Mouse (Mus musculus) heart, embryonic 14.5 days (tissue): ENCODE data around the gene Krt86. TPM values are rescaled to one million over a fixed set of nuclear protein-coding genes. Genes with fewer than 3 reads are reported as not detected.

Source experiments
- ATAC-seq: fragments of 200-750 bp; cut with Nextera tagmentation; 2 replicates; pipeline ENCODE4 v1.8.0; 2017; ENCODE audit warnings: low read depth, moderate TSS enrichment; ENCODE audit not compliant: insufficient number of reproducible peaks, insufficient read depth, low FRiP score
- H3K27ac ChIP-seq, 2 experiments: fragments of 200-500 bp in 1 of 2; fragments of 300-500 bp in 1 of 2; sonication (generic) in 1 of 2; replicated peaks in 1 of 2; 2 replicates each; pipeline ENCODE4 v1.5.1; 2012 to 2014; ENCODE audit warnings: low read depth in 2 of 2, low read length in 2 of 2, control low read depth in 1 of 2, mild to moderate bottlenecking in 1 of 2, mixed read lengths in 1 of 2; ENCODE audit not compliant: control insufficient read depth in 1 of 2, insufficient read depth in 1 of 2
- H3K27me3 ChIP-seq: fragments of 300-500 bp; sonication (generic); 2 replicates; pipeline ENCODE4 v1.6.1; 2014; ENCODE audit warnings: mild to moderate bottlenecking, low read length, control low read depth; ENCODE audit not compliant: control insufficient read depth, insufficient read depth
- H3K36me3 ChIP-seq: fragments of 300-500 bp; sonication (generic); 2 replicates; pipeline ENCODE4 v1.6.1; 2014; ENCODE audit warnings: mild to moderate bottlenecking, control low read depth, low read length, mixed read lengths; ENCODE audit not compliant: control insufficient read depth, insufficient read depth
- H3K4me1 ChIP-seq, 2 experiments: fragments of 200-500 bp in 1 of 2; fragments of 300-500 bp in 1 of 2; sonication (generic) in 1 of 2; 2 replicates each; pipeline ENCODE4 v1.6.1; 2012 to 2014; ENCODE audit warnings: low read length in 2 of 2, control low read depth in 1 of 2, mixed read lengths in 1 of 2; ENCODE audit not compliant: control insufficient read depth in 2 of 2, insufficient read depth in 2 of 2
- H3K4me2 ChIP-seq: fragments of 300-500 bp; sonication (generic); 2 replicates; pipeline ENCODE4 v1.6.1; 2014; ENCODE audit warnings: mild to moderate bottlenecking, low read length
- H3K4me3 ChIP-seq, 2 experiments: fragments of 200-500 bp in 1 of 2; fragments of 300-500 bp in 1 of 2; sonication (generic) in 1 of 2; 2 replicates each; pipeline ENCODE4 v1.5.1; 2012 to 2014; ENCODE audit warnings: low read length in 2 of 2, mild to moderate bottlenecking in 2 of 2, control low read depth in 1 of 2, low read depth in 1 of 2, moderate library complexity in 1 of 2; ENCODE audit not compliant: control insufficient read depth in 1 of 2, insufficient read depth in 1 of 2
- H3K9ac ChIP-seq: fragments of 300-500 bp; sonication (generic); 2 replicates; pipeline ENCODE4 v1.6.1; 2014; ENCODE audit warnings: mild to moderate bottlenecking, low read length
- H3K9me3 ChIP-seq: fragments of 300-500 bp; sonication (generic); 2 replicates; pipeline ENCODE4 v1.6.1; 2016; ENCODE audit warnings: low read length, control low read depth; ENCODE audit not compliant: control insufficient read depth
- WGBS: fragments of 180-500 bp; shearing (Covaris S2); extraction: QIAGEN DNeasy Blood & Tissue Kit; methylation state at CpG from one replicate; pipeline ENCODE4 v1.1.7; 2014; 5-methylcytosine and 5-hydroxymethylcytosine counted together
- polyA plus RNA-seq: library from polyadenylated mRNA; unstranded; fragments of >200 nt; fragmentation: Nextera tagmentation; extraction: Ambion mirVana; gene quantifications from 2 replicates; pipeline ENCODE4 v1.2.1, GENCODE M21; 2014

Gene Krt86
- polyA plus RNA-seq, 1 experiment from 2014 or later = not detected

DNA sequence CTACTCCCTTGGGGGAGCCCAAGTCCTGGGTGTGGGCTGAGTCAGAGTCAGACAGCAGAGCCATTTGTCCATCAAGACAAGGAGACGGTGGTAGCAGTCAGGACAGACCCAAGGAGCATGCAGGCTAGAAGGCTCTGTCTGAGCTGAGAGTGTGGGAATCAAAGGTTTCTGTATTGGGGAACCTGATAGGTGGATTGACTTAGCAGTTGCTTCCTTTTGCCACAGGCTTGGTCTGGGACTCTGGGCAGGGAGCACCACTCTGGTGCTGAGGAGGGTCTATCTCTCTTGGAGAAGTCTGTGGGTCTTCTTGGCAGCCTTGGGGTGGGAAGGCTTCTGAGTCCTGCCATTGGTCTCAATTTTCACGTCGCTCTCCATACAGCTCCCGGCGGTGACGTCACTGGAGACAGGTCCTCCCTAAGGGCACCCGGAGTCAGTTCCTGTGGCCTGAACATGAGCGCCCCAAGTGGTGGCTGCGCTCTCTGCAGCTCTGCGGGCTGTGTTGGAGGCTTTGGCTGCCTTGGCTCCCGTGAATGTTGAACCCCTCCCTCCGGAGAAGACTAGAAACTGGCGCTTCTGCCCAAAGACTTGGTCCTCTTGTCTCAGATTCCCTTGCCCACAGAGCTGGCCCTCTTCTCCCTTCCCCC is 20.1 kb upstream of the Krt86 start:
- no peaks in the 10 kb centered on the region; a peak in 1 of 4 replicates for H3K4me1 ChIP-seq
- H3K36me3 ChIP-seq = no peaks in the 10 kb centered on the region
- no peaks in the 10 kb centered on the region for H3K27me3 ChIP-seq
- no peak overlapping the region for H3K4me3 ChIP-seq
- WGBS = 5% methylated on average over 13 of the region's 13 CpGs
- no peak for ATAC-seq
- H3K4me2 ChIP-seq = peak overlapping the region; percentile 38; the same call in 1 of the 2 replicates
- no peak overlapping the region for H3K27ac ChIP-seq
- H3K9ac ChIP-seq = no peak overlapping the region
- peaks cover 9% of the 10 kb centered on the region; the same call in 1 of the 2 replicates for H3K9me3 ChIP-seq

DNA sequence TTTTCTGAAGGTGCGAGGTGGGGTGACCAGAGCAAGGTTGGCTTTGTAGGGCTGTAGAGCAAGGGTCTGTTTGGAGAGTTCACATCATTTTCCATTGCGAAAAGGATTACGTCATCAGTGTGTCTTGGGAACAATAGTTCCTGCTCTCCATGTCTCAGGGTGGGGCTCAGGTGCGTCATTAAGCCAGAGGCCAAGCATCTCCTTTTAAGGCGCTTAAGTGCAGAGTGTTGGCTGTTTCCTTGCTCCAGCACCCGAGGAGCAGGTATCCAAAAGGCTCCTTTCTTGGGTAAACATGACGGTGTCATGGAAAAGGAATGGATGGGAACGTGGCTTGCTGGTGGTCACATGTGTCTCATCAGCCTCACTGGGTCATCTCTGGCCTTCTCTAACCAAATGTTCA is 18.5 kb upstream of the Krt86 start:
- H3K9me3 ChIP-seq = peaks cover 9% of the 10 kb centered on the region; the same call in 1 of the 2 replicates
- no peak overlapping the region for H3K27ac ChIP-seq
- ATAC-seq = no peak
- H3K4me3 ChIP-seq = no peak overlapping the region
- H3K4me1 ChIP-seq = no peaks in the 10 kb centered on the region; a peak in 1 of 4 replicates
- H3K4me2 ChIP-seq = no peak overlapping the region
- 81% methylated on average over 8 of the region's 8 CpGs for WGBS
- no peaks in the 10 kb centered on the region for H3K36me3 ChIP-seq
- H3K27me3 ChIP-seq = 0 out of 2 replicates have a peak, but pooled peaks cover 3% of the 10 kb centered on the region
- no peak overlapping the region for H3K9ac ChIP-seq

DNA sequence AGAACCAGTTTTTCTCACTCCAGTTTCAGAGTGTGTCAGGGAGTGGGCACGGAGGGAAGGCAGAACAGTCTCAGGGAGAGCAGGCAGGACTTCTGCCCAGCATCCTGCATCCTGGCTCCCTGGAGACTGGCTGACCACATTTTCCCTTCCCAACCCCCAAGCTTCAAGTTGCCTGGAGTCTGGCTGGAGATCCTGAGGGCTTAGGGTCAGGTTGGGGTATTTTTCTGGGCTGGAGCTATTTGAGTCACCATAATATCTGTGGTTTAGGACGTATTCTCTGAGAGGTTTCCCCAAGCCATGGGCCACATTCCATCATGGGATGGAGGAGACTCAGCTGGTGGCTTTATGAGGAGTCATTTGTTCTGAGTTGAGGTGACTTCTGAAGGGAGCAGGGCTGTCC is 18.0 kb upstream of the Krt86 start:
- 81% methylated on average over 2 of the region's 2 CpGs for WGBS
- no peak for ATAC-seq

DNA sequence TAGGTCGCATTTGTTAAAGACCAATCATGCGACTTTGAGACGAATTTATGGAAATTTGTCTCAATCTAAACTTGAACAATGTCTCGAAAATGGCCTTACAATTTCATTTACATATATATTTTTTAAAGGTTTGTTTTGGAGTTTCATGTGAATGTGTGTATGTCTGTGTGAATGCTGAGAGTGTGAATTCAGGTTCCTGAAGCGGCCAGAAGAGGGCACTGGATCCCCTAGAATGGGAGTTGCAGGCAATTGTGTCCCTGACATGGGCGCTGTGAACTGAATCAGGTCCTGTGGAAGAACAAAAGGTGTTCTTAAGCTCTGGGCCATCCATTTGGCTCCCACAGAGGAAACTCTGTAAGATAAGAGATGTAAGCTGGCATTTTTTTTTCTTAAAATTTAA is 17.4 kb upstream of the Krt86 start:
- Histone ChIP-seq H3K9me3 (peaks cover 9% of the 10 kb centered on the region; the same call in 1 of the 2 replicates), H3K27me3 (0 out of 2 replicates have a peak, but pooled peaks cover 3% of the 10 kb centered on the region), H3K4me1 (no peaks in the 10 kb centered on the region; a peak in 1 of 4 replicates), H3K4me2 (no peak overlapping the region), H3K9ac (no peak overlapping the region), H3K4me3 (no peak overlapping the region), H3K27ac (no peak overlapping the region), H3K36me3 (no peaks in the 10 kb centered on the region)
- ATAC-seq = no peak
- 84% methylated on average over 6 of the region's 6 CpGs for WGBS

More for the DNA sequence above, 18.0 kb upstream of the Krt86 start:
- H3K4me3 ChIP-seq = no peak overlapping the region
- no peaks in the 10 kb centered on the region for H3K36me3 ChIP-seq
- H3K27ac ChIP-seq = no peak overlapping the region
- no peaks in the 10 kb centered on the region; a peak in 1 of 4 replicates for H3K4me1 ChIP-seq
- H3K27me3 ChIP-seq = 0 out of 2 replicates have a peak, but pooled peaks cover 3% of the 10 kb centered on the region
- peaks cover 9% of the 10 kb centered on the region; the same call in 1 of the 2 replicates for H3K9me3 ChIP-seq
- H3K4me2 ChIP-seq = no peak overlapping the region
- no peak overlapping the region for H3K9ac ChIP-seq

DNA sequence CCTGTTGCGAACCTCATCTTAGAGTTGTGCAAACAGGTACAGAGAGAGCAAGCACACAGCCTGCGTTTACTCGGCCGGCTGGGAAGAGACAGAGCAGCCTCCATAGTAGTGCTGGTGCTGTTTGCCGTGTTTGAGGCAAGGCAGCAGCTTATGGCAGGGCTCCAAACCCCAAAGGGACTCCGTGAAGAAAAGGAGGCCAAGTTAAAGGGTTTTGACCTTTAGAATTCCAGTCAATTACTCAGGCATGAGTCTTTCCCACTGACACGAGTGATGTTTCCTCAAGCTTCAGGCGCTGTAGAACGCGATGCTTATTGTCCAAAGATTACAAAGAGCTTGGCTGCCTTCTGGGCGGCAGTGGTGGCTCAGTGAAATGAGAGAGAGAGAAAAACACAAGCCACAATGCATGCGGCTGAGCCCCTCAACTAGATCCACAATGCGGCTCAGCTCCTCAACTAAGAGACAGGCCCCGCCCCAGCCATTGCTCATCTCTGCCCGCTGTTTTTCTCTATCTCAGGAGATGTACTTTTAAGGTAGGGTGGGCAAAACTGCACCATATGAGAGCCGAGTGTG is 14.8 kb upstream of the Krt86 start:
- Histone ChIP-seq H3K27ac (no peak overlapping the region), H3K9me3 (peaks cover 9% of the 10 kb centered on the region; the same call in 1 of the 2 replicates), H3K9ac (no peak overlapping the region), H3K4me3 (no peak overlapping the region), H3K4me1 (no peaks in the 10 kb centered on the region), H3K27me3 (0 out of 2 replicates have a peak, but pooled peaks cover 7% of the 10 kb centered on the region), H3K4me2 (no peak overlapping the region), H3K36me3 (no peaks in the 10 kb centered on the region)
- WGBS = 68% methylated on average over 16 of the region's 16 CpGs
- no peak for ATAC-seq

DNA sequence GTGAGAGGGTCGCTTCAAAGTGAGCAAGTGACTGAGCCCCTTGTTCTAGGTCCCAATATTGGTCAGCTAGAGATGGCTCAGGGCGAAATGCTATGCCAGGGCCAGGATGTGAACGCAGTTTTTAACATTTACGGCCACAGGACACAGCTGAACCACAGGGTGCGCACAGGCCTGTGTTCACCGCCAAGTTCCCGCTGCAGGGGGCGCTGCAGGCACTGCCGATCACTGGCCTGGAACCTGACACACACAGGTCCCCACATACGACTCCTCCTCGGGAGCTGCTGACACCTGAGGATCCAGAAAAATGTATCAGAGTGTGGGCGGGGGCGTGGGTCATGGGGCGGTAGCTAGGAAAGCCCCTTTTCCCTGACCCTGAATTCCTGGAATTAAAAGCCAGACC is 14.0 kb upstream of the Krt86 start:
- H3K36me3 ChIP-seq = no peaks in the 10 kb centered on the region
- no peak overlapping the region for H3K4me2 ChIP-seq
- H3K27me3 ChIP-seq = 0 out of 2 replicates have a peak, but pooled peaks cover 7% of the 10 kb centered on the region
- ATAC-seq = no peak
- peaks cover 9% of the 10 kb centered on the region; the same call in 1 of the 2 replicates for H3K9me3 ChIP-seq
- H3K9ac ChIP-seq = no peak overlapping the region
- H3K4me1 ChIP-seq = no peaks in the 10 kb centered on the region
- 79% methylated on average over 14 of the region's 14 CpGs for WGBS
- no peak overlapping the region for H3K4me3 ChIP-seq
- H3K27ac ChIP-seq = no peak overlapping the region

DNA sequence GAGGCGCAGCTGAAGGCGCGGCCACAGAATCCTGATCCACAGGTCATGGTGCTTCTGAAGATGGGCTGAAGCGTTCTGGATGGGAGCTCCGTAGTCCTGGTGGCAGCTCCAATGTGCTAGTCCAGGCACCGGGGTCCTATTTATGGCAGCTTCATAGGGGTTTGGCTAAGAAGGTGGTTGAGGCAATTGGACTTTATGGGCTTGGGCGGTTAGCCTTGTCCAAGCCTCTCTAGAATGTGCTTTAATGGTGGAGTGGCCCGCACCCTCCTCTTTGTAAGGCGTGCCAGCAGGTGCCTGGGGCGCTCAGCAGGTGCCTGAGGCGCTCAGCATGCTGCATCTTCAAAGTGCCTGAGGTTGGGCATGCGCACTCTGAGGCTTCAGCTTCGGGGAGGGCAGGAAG is 9.6 kb upstream of the Krt86 start, which contains the start of gene Krt81:
Krt81 (minus strand) TSS at position 101 of the 400 bp plus-strand sequence.
- H3K4me1 ChIP-seq = no peaks in the 10 kb centered on the region
- H3K27ac ChIP-seq = no peak within 1 kb of the TSS
- H3K9ac ChIP-seq = no peak within 1 kb of the TSS
- H3K27me3 ChIP-seq = 0 out of 2 replicates have a peak, but pooled peaks cover 7% of the 10 kb centered on the region
- no peaks in the 10 kb centered on the region for H3K9me3 ChIP-seq
- no peak within 1 kb of the TSS for H3K4me3 ChIP-seq
- no peak within 1 kb of the TSS for H3K4me2 ChIP-seq
- no peak for ATAC-seq
- no peaks in the 10 kb centered on the region for H3K36me3 ChIP-seq
- WGBS = 75% methylated on average over 13 of the region's 13 CpGs
